Mouse (Mus musculus): ENCODE data around the gene Fdxr. TPM values are rescaled to one million over a fixed set of nuclear protein-coding genes. Genes with fewer than 3 reads are reported as not detected.

Fdxr gene
- polyA plus RNA-seq, 1 experiment: 13.9 TPM

DNA sequence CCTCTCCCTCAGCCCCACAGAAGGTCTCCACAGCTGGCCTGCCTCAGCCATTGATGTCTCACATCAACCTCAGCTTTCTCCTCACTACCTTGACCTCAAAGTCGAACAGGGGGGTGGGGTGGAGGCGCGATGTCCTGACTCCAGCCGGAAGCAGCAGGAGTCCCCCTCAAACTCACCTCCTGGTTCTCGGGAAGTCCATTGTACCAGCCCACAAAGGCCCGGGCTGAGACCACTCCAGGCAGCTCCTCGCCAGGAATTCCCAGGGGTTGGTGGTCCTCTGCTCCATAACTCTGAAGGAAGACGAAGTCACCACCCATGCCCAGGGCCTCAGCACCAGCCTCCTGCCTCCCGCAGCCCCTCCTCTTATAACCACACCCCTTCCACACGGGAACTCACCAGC is 5.4 kb downstream of the Fdxr start:
- no peak overlapping the region for H3K4me2 ChIP-seq (ENCODE audit: low read depth)
- H3K4me3 ChIP-seq: no peak overlapping the region
- peaks cover 10% of the 10 kb centered on the region for H3K27me3 ChIP-seq (ENCODE audit: control insufficient read depth, insufficient read depth, insufficient read length)
- H3K36me3 ChIP-seq (ENCODE audit: control insufficient read depth, insufficient read depth): no peaks in the 10 kb centered on the region
- TF ChIP-seq REST (IDR thresholded peaks at IDR 0.05; ENCODE audit: insufficient read depth, insufficient read length) (no peak), MAX (IDR thresholded peaks at IDR 0.05; ENCODE audit: low read depth) (no peak), USF1 (IDR thresholded peaks at IDR 0.05; ENCODE audit: low read depth) (no peak), POLR2A (IDR thresholded peaks at IDR 0.05; ENCODE audit: insufficient read length, low read depth) (no peak)
- no peaks in the 10 kb centered on the region for H3K79me2 ChIP-seq (ENCODE audit: control insufficient read depth, insufficient read depth)
- H3ac ChIP-seq (ENCODE audit: control insufficient read depth, insufficient read length): no peak overlapping the region

DNA sequence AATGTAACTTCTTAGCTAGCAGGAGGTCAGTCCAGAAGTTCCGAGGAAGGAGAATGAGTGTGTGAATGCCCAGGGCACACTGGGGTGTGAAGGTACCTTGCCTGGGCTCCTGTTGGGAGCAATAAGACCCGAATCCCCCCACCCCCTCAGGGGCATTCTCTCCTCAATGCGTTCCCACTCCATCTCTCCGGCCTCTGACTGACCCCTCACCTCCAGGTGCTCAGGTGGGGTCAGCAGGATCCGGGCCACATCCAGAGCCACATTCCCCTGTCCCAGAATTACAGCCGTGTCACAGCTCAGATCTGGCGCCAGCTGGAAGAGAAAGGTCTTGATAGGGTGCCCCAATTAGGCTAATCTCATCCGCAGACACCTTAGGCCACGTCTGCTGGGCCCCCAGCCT is 5.8 kb downstream of the Fdxr start:
- Histone ChIP-seq H3ac (ENCODE audit: control insufficient read depth, insufficient read length) (no peak overlapping the region), H3K36me3 (ENCODE audit: control insufficient read depth, insufficient read depth) (no peaks in the 10 kb centered on the region), H3K4me3 (no peak overlapping the region), H3K79me2 (ENCODE audit: control insufficient read depth, insufficient read depth) (no peaks in the 10 kb centered on the region), H3K4me2 (ENCODE audit: low read depth) (no peak overlapping the region), H3K27me3 (ENCODE audit: control insufficient read depth, insufficient read depth, insufficient read length) (peaks cover 14% of the 10 kb centered on the region)
- TF ChIP-seq MYOD1 (IDR thresholded peaks at IDR 0.05; ENCODE audit: control insufficient read depth in 1 of 3, insufficient read length in 2 of 3, low read depth in 2 of 3): no peak
- TF ChIP-seq TCF3 (IDR thresholded peaks at IDR 0.05; ENCODE audit: insufficient read length, low read depth): no peak
- no peak for TF ChIP-seq E2F4 (IDR thresholded peaks at IDR 0.05; ENCODE audit: insufficient read depth)
- TF ChIP-seq USF1 (IDR thresholded peaks at IDR 0.05; ENCODE audit: low read depth): no peak
- no peak for TF ChIP-seq CEBPB (IDR thresholded peaks at IDR 0.05; ENCODE audit: insufficient read depth, poor library complexity, severe bottlenecking)
- TF ChIP-seq MAX (IDR thresholded peaks at IDR 0.05; ENCODE audit: low read depth): no peak
- no peak for TF ChIP-seq TCF12 (IDR thresholded peaks at IDR 0.05; ENCODE audit: insufficient read depth, poor library complexity, severe bottlenecking)
- TF ChIP-seq POLR2A (IDR thresholded peaks at IDR 0.05; ENCODE audit: insufficient read length, low read depth): no peak

DNA sequence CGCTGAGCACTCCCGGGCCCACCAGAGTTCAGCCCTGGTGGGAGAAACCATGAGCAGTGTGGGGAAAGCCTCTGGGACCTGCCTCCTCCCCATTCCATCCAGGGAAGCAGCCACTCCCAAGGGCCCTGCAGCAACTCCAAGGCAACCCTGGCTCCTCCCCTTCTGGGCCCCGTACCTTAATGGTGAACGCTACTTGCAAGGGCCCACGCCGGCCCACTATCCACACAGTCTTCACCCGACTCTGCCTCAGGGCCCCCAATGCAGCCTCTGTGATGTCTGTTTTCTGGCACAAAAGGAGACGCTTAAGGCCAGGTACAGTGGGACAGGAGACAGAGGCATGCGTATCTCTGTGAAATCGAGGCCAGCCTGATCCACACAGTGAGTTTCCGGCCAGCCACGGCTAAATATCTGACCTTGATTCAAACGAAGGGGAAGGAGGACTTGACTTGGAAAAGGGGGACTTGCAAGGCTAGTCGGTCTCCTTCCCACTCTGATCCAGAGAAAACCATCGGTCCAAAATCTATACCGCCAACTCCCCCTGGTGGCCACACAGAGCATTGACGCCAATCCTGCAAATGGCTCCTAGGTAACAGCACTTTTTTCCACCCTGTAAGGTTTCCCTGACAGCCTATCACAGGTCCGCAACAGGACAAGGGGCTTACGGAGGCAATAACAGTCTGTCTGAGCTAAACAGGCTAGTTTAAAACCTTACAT is 6.5 kb downstream of the Fdxr start:
- no peaks in the 10 kb centered on the region for H3K36me3 ChIP-seq (ENCODE audit: control insufficient read depth, insufficient read depth)
- peaks cover 21% of the 10 kb centered on the region for H3K27me3 ChIP-seq (ENCODE audit: control insufficient read depth, insufficient read depth, insufficient read length)
- H3K4me3 ChIP-seq: no peak overlapping the region
- no peak overlapping the region for H3K4me2 ChIP-seq (ENCODE audit: low read depth)
- TF ChIP-seq MAX (IDR thresholded peaks at IDR 0.05; ENCODE audit: low read depth): no peak
- no peak for TF ChIP-seq E2F4 (IDR thresholded peaks at IDR 0.05; ENCODE audit: insufficient read depth)
- no peak for TF ChIP-seq POLR2A (IDR thresholded peaks at IDR 0.05; ENCODE audit: insufficient read length, low read depth)
- no peak for TF ChIP-seq SRF (IDR thresholded peaks at IDR 0.05; ENCODE audit: control insufficient read depth, insufficient read length, low read depth)
- TF ChIP-seq POLR2AphosphoS2 (IDR thresholded peaks at IDR 0.05; ENCODE audit: insufficient read length, low read depth): no peak
- no peak for TF ChIP-seq TCF3 (IDR thresholded peaks at IDR 0.05; ENCODE audit: insufficient read length, low read depth)
- TF ChIP-seq TCF12 (IDR thresholded peaks at IDR 0.05; ENCODE audit: insufficient read depth, poor library complexity, severe bottlenecking): no peak
- TF ChIP-seq CEBPB (IDR thresholded peaks at IDR 0.05; ENCODE audit: insufficient read depth, poor library complexity, severe bottlenecking): no peak
- TF ChIP-seq USF1 (IDR thresholded peaks at IDR 0.05; ENCODE audit: low read depth): no peak
- no peak for TF ChIP-seq MYOG (IDR thresholded peaks at IDR 0.05; ENCODE audit: control insufficient read depth in 1 of 3, insufficient read depth in 1 of 3, insufficient read length in 2 of 3, low read depth in 2 of 3)
- TF ChIP-seq MYOD1 (IDR thresholded peaks at IDR 0.05; ENCODE audit: control insufficient read depth in 1 of 3, insufficient read length in 2 of 3, low read depth in 2 of 3): no peak
- TF ChIP-seq REST (IDR thresholded peaks at IDR 0.05; ENCODE audit: insufficient read depth, insufficient read length): no peak
- no peaks in the 10 kb centered on the region for H3K79me2 ChIP-seq (ENCODE audit: control insufficient read depth, insufficient read depth)
- H3ac ChIP-seq (ENCODE audit: control insufficient read depth, insufficient read length): no peak overlapping the region

DNA sequence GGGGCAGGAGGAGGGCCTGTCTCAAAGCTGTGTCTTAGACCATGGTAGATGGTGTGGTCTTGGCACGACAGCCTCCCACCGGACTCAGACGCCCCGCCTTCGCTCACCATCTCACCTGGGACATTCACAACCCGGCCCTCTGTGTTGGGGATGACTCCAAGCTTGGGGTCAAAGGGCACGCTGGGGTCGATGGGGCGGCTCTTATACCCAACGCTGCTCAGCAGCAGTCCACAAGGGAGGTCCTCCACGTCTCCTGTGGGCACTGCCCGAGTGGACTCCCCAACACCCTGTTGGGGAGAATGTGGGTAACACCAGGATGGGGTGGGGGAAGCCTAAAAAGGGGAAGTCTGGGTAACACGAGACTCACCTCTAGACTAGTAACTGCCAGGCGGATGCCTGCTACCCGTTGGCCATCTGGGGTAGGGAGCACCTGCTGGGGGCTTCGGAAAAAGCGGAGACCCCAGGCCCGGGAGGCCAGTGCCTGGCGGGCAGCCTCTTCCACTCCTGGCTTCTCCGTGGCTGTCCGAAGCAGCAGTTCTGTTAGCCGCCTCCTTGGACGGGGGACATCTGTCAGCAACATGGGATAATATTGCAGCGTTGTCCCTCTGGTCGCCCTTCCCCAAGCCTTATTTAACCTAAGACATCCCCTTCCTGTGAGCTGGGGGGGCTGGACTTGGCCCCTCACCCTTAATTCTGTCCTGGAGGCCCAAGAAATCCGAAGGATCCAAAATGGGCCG is 7.4 kb downstream of the Fdxr start:
- Histone ChIP-seq H3ac (ENCODE audit: control insufficient read depth, insufficient read length) (no peak overlapping the region), H3K27me3 (ENCODE audit: control insufficient read depth, insufficient read depth, insufficient read length) (peaks cover 29% of the 10 kb centered on the region), H3K79me2 (ENCODE audit: control insufficient read depth, insufficient read depth) (no peaks in the 10 kb centered on the region), H3K4me3 (no peak overlapping the region), H3K36me3 (ENCODE audit: control insufficient read depth, insufficient read depth) (no peaks in the 10 kb centered on the region), H3K4me2 (ENCODE audit: low read depth) (no peak overlapping the region)
- TF ChIP-seq TCF12 (IDR thresholded peaks at IDR 0.05; ENCODE audit: insufficient read depth, poor library complexity, severe bottlenecking): no peak

DNA sequence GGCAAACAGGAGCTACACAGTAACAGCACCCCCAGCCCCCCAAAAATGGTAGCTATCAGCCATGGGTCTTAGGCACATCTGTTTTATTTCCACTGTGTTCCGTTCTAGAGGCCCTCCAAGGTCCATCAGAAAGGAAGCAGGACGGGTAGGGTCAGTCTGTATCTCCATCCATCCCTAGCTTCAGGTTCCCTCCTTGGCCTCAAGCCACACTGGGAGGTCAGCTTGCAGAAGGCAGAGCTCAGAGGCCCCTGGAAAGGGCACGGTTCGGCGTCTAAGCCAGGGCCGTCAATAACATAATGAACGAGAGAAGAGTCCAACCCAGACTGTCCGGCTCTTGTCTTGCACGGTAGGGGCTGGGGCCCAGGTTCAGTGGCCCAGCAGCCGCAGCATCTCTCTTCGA is 8.9 kb downstream of the Fdxr start:
- peaks cover 41% of the 10 kb centered on the region for H3K27me3 ChIP-seq (ENCODE audit: control insufficient read depth, insufficient read depth, insufficient read length)
- no peak overlapping the region for H3ac ChIP-seq (ENCODE audit: control insufficient read depth, insufficient read length)
- H3K79me2 ChIP-seq (ENCODE audit: control insufficient read depth, insufficient read depth): no peaks in the 10 kb centered on the region
- H3K36me3 ChIP-seq (ENCODE audit: control insufficient read depth, insufficient read depth): no peaks in the 10 kb centered on the region
- no peak overlapping the region for H3K4me3 ChIP-seq
- H3K4me2 ChIP-seq (ENCODE audit: low read depth): no peak overlapping the region
- TF ChIP-seq MYOD1 (IDR thresholded peaks at IDR 0.05; ENCODE audit: control insufficient read depth in 1 of 3, insufficient read length in 2 of 3, low read depth in 2 of 3): no peak
- no peak for TF ChIP-seq TCF3 (IDR thresholded peaks at IDR 0.05; ENCODE audit: insufficient read length, low read depth)
- no peak for TF ChIP-seq MYOG (IDR thresholded peaks at IDR 0.05; ENCODE audit: control insufficient read depth in 1 of 3, insufficient read depth in 1 of 3, insufficient read length in 2 of 3, low read depth in 2 of 3)
- no peak for TF ChIP-seq POLR2AphosphoS2 (IDR thresholded peaks at IDR 0.05; ENCODE audit: insufficient read length, low read depth)
- no peak for TF ChIP-seq TCF12 (IDR thresholded peaks at IDR 0.05; ENCODE audit: insufficient read depth, poor library complexity, severe bottlenecking)
- TF ChIP-seq REST (IDR thresholded peaks at IDR 0.05; ENCODE audit: insufficient read depth, insufficient read length): no peak
- TF ChIP-seq USF1 (IDR thresholded peaks at IDR 0.05; ENCODE audit: low read depth): no peak
- no peak for TF ChIP-seq MAX (IDR thresholded peaks at IDR 0.05; ENCODE audit: low read depth)
- no peak for TF ChIP-seq POLR2A (IDR thresholded peaks at IDR 0.05; ENCODE audit: insufficient read length, low read depth)
- TF ChIP-seq E2F4 (IDR thresholded peaks at IDR 0.05; ENCODE audit: insufficient read depth): no peak
